Mouse (Mus musculus) neural tube, embryonic 15.5 days (tissue): ENCODE data around the gene Ugt1a6a. TPM values are rescaled to one million over a fixed set of nuclear protein-coding genes. Genes with fewer than 3 reads are reported as not detected.

Experiments
- ATAC-seq: fragments of 200-750 bp; cut with Nextera tagmentation; 2 replicates; pipeline ENCODE4 v1.8.0; 2017; ENCODE audit warnings: mild to moderate bottlenecking, moderate TSS enrichment, moderate library complexity; ENCODE audit not compliant: low FRiP score
- H3K27ac ChIP-seq: fragments of 300-500 bp; sonication (generic); replicated peaks from 2 replicates; pipeline ENCODE4 v1.5.1; 2015; ENCODE audit warnings: mild to moderate bottlenecking, inconsistent platforms
- H3K27me3 ChIP-seq: fragments of 300-500 bp; sonication (generic); replicated peaks from 2 replicates; pipeline ENCODE4 v1.6.1; 2015; ENCODE audit warnings: inconsistent platforms
- H3K36me3 ChIP-seq: fragments of 300-500 bp; sonication (generic); 2 replicates; pipeline ENCODE4 v1.6.1; 2015; ENCODE audit warnings: inconsistent platforms
- H3K4me1 ChIP-seq: fragments of 300-500 bp; sonication (generic); 2 replicates; pipeline ENCODE4 v1.6.1; 2015; ENCODE audit warnings: inconsistent platforms
- H3K4me2 ChIP-seq: fragments of 300-500 bp; sonication (generic); 2 replicates; pipeline ENCODE4 v1.6.1; 2015; ENCODE audit warnings: inconsistent platforms, mild to moderate bottlenecking, moderate library complexity
- H3K4me3 ChIP-seq: fragments of 300-500 bp; sonication (generic); replicated peaks from 2 replicates; pipeline ENCODE4 v1.5.1; 2015; ENCODE audit warnings: mild to moderate bottlenecking, inconsistent platforms
- H3K9ac ChIP-seq: fragments of 300-500 bp; sonication (generic); replicated peaks from 2 replicates; pipeline ENCODE4 v1.6.1; 2015; ENCODE audit warnings: mild to moderate bottlenecking, inconsistent platforms
- H3K9me3 ChIP-seq: fragments of 300-500 bp; sonication (generic); replicated peaks from 2 replicates; pipeline ENCODE4 v1.6.1; 2016; ENCODE audit warnings: inconsistent platforms
- WGBS: fragments of 180-500 bp; shearing (Covaris S2); methylation state at CpG from one replicate; pipeline ENCODE4 v1.1.7; 2015; ENCODE audit warnings: mixed read lengths; 5-methylcytosine and 5-hydroxymethylcytosine counted together
- polyA plus RNA-seq: library from polyadenylated mRNA; unstranded; fragments of >200 nt; fragmentation: Nextera tagmentation; extraction: Ambion mirVana; gene quantifications from 2 replicates; pipeline ENCODE4 v1.2.1, GENCODE M21; 2015

The Ugt1a6a gene
- polyA plus RNA-seq, 1 experiment from 2014 or later, result 1.9 TPM

DNA sequence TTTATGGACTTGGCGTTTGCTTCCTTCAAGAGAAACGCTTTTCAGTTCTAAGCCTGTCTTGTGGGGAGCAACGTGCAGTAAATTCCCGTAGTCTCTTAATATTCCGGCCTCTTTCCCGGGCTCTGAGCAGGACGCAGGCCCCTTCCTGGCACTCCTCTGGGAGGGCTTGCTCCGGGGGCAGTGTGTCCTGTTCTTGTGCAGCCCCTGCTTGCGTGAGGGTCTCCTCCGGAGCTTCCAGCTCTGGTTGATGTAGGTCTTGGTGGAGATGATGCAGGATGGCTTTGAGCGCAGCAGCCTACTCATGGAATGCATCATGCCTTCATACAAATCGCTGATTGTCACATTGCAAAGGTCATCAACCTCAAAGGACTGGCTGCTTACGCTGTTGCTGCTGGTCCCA is 131.5 kb downstream of the Ugt1a6a start:
- Histone ChIP-seq H3K4me1 (no peaks in the 10 kb centered on the region; the same call in 1 of the 2 replicates), H3K27me3 (no peaks in the 10 kb centered on the region), H3K4me3 (no peak overlapping the region), H3K9ac (no peak overlapping the region), H3K27ac (no peak overlapping the region), H3K4me2 (no peak overlapping the region), H3K36me3 (peaks cover 89% of the 10 kb centered on the region), H3K9me3 (no peaks in the 10 kb centered on the region)
- no peak for ATAC-seq
- WGBS, result 89% methylated on average over 13 of the region's 13 CpGs

DNA sequence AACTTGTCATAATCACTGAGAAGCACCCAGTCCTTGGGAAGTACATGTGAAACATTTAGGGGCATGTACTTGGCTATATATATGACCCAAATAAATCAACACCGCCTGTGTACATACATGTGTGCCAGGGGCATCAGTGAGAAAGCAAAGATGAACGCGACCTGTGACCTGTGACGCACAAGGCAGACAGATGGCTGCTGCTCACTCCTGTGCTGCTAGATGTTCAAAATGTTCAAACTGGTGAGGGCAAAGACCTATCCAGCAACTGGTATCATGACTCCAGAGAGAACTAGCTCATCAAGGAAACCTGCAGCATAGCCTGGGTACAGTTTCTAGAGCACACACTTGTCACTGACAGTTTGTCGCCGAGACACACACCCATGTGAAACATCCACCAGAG is 132.9 kb downstream of the Ugt1a6a start:
- 96% methylated on average over 6 of the region's 6 CpGs for WGBS
- H3K27ac ChIP-seq, result no peak overlapping the region
- no peaks in the 10 kb centered on the region for H3K27me3 ChIP-seq
- H3K9me3 ChIP-seq, result no peaks in the 10 kb centered on the region
- no peaks in the 10 kb centered on the region; the same call in 1 of the 2 replicates for H3K4me1 ChIP-seq
- no peak overlapping the region for H3K9ac ChIP-seq
- no peak for ATAC-seq
- H3K4me2 ChIP-seq, result no peak overlapping the region
- H3K36me3 ChIP-seq, result peaks cover 81% of the 10 kb centered on the region
- no peak overlapping the region for H3K4me3 ChIP-seq

DNA sequence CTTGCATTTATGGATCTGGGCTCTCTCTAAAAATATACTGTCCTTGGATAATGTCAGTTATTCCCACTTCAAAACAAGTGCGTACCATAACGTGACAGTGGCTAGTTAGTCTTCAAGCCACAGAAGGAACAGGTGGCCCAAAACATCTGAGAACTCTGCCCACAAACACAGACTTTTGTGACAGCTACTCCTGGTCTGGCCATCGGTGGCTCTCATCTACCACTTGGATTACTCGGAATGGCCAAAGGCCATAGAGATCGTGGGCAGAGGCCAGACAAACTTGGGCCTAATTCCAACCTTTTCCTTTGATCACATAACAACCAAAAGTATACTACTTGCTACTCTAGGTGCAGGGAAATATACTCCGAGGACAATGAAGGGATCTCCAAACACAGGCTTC is 133.5 kb downstream of the Ugt1a6a start:
- ATAC-seq, result no peak
- Histone ChIP-seq H3K4me1 (no peaks in the 10 kb centered on the region), H3K27ac (no peak overlapping the region), H3K36me3 (peaks cover 80% of the 10 kb centered on the region), H3K4me3 (no peak overlapping the region), H3K9ac (no peak overlapping the region), H3K27me3 (no peaks in the 10 kb centered on the region), H3K4me2 (no peak overlapping the region), H3K9me3 (no peaks in the 10 kb centered on the region)
- 89% methylated on average over 6 of the region's 6 CpGs for WGBS

Other genes starting within 250 kb of the Ugt1a6a start
- gene Usp40, start 126.3 kb upstream of the Ugt1a6a start, polyA plus RNA-seq, result 20.4 and 22.5 TPM in 2 replicates
- gene Ugt1a10, start 79.4 kb upstream of the Ugt1a6a start, polyA plus RNA-seq, result not detected in 2 replicates
- 0.12 TPM in 1 of 2 replicates, not detected in the other for gene Ugt1a9, start 64.0 kb upstream of the Ugt1a6a start, polyA plus RNA-seq
- not detected in 2 replicates for gene Ugt1a8, start 47.0 kb upstream of the Ugt1a6a start, polyA plus RNA-seq
- 1.5 and 3.7 TPM in 2 replicates for gene Ugt1a7c, start 39.7 kb upstream of the Ugt1a6a start, polyA plus RNA-seq
- gene Ugt1a6b, start 31.6 kb upstream of the Ugt1a6a start, polyA plus RNA-seq, result 0.10 TPM in 1 of 2 replicates, not detected in the other
- not detected in 2 replicates for gene Ugt1a5, start 31.2 kb downstream of the Ugt1a6a start, polyA plus RNA-seq
- not detected in 2 replicates for gene Ugt1a2, start 65.8 kb downstream of the Ugt1a6a start, polyA plus RNA-seq
- 11.9 and 13.7 TPM in 2 replicates for gene Dnajb3, start 71.0 kb downstream of the Ugt1a6a start, polyA plus RNA-seq
- 0.34 TPM in 1 of 2 replicates, not detected in the other for gene Ugt1a1, start 77.2 kb downstream of the Ugt1a6a start, polyA plus RNA-seq
- 0.41 and 0.69 TPM in 2 replicates for gene Mroh2a, start 92.2 kb downstream of the Ugt1a6a start, polyA plus RNA-seq
- gene Hjurp, start 142.8 kb downstream of the Ugt1a6a start, polyA plus RNA-seq, result 63.6 and 84.0 TPM in 2 replicates
- 0.11 and 0.14 TPM in 2 replicates for gene Trpm8, start 142.9 kb downstream of the Ugt1a6a start, polyA plus RNA-seq